In genomic region chr2:170281311-170282008, GRCm38 (mm10) we compare ENCODE assay signal across 10 mouse cellular contexts.
"Had no signal": no experiment of that assay in that cellular context is flagged by ENCODE, and none has a peak within 500 bp of the region (broad histone marks: within the 10 kb centered on the region; RNA-seq: fewer than 3 reads in every experiment).

No protein-coding gene starts in this region.

- ATAC-seq: midbrain, embryonic 16.5 days had no signal

- H3K4me1 ChIP-seq: liver, embryonic 13.5 days had no signal

- H3K27me3 ChIP-seq: midbrain, embryonic 12.5 days had no signal

- H3K9ac ChIP-seq: limb, embryonic 15.5 days; liver, embryonic 13.5 days; midbrain, embryonic 12.5 days had no signal

- H3K27ac ChIP-seq: limb, embryonic 15.5 days; liver, embryonic 13.5 days; midbrain, embryonic 12.5 days had no signal

- H3K4me3 ChIP-seq: limb, embryonic 15.5 days; liver, embryonic 13.5 days; midbrain, embryonic 12.5 days had no signal

- DNase-seq: kidney, adult 2 months; kidney, postnatal 25 days; layer of hippocampus, adult 9-11 months; layer of hippocampus, postnatal 36 days; liver, embryonic 13.5 days; lung, adult 18-20 months; thymus, adult 18-20 months had no signal

- H3K36me3 ChIP-seq: limb, embryonic 15.5 days; liver, embryonic 13.5 days; midbrain, embryonic 12.5 days had no signal

- H3K4me2 ChIP-seq: limb, embryonic 15.5 days; liver, embryonic 13.5 days; midbrain, embryonic 12.5 days had no signal

- H3K9me3 ChIP-seq: limb, embryonic 15.5 days; liver, embryonic 13.5 days; midbrain, embryonic 12.5 days had no signal
